Mouse (Mus musculus): ENCODE results near the gene Rin2. TPM values are rescaled to one million over a fixed set of nuclear protein-coding genes. Genes with fewer than 3 reads are reported as not detected.

The Rin2 gene
- polyA plus RNA-seq, 1 experiment: 6.3 TPM

DNA sequence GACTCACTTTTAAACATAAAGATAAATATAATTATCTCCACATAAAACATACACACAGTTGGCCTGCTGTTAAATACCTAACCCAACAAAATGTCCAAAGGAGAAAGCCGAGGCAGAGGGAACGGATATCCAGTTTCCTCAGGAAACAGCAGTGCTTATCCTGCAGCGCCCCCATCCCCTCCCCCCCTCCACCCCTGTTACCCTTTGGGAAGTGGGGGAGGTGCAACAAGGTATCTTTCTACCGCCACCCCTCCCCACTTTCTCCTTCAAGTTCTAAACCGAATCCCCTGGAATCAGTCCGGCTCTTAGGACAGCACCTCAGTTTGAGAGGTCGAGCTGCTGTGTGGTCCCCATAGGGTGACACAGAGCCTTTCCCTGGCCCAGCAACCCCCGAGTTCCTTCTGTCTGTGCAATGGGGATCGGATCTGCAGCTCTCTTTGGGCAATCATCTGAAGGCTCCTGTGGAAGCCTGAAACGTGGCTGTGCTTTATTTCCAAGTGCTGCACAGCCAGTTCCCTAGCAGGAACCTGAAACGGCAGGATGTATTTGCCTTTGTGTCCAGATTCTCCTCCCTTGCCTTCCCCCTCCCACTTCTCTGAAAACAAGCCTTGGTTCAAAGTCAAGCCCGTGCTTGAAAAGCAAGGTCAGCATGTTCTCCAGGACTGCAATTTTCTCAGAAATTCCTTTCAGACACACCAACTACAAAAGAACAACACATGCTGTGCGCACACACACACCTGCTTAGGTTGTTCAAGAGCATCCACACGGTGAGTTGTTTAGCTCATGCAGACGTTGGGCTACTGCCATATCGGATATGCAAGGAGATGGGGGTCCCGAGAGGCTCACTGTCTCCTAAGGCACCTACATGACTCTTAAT, 209.3 kb downstream of the Rin2 start:
- Histone ChIP-seq H3K27ac (ENCODE audit: insufficient read depth, low read depth, low read length) (peak overlapping the region; percentile 75), H3K4me3 (ENCODE audit: low read depth, low read length) (no peak overlapping the region), H3K36me3 (ENCODE audit: control insufficient read depth, insufficient read depth, low read length) (peaks cover 63% of the 10 kb centered on the region), H3K27me3 (ENCODE audit: control insufficient read depth, insufficient read depth, low read length) (no peaks in the 10 kb centered on the region), H3K4me1 (ENCODE audit: control insufficient read depth, insufficient read depth, insufficient read length, low read length) (peaks cover 2% of the 10 kb centered on the region)
- TF ChIP-seq POLR2A (IDR thresholded peaks at IDR 0.05; ENCODE audit: low read depth, low read length) (no peak), CTCF (IDR thresholded peaks at IDR 0.05; ENCODE audit: extremely low read depth, insufficient read length, insufficient replicate concordance, low read depth, low read length) (no peak)
- 63% methylated on average over 17 of the region's 17 CpGs for WGBS

DNA sequence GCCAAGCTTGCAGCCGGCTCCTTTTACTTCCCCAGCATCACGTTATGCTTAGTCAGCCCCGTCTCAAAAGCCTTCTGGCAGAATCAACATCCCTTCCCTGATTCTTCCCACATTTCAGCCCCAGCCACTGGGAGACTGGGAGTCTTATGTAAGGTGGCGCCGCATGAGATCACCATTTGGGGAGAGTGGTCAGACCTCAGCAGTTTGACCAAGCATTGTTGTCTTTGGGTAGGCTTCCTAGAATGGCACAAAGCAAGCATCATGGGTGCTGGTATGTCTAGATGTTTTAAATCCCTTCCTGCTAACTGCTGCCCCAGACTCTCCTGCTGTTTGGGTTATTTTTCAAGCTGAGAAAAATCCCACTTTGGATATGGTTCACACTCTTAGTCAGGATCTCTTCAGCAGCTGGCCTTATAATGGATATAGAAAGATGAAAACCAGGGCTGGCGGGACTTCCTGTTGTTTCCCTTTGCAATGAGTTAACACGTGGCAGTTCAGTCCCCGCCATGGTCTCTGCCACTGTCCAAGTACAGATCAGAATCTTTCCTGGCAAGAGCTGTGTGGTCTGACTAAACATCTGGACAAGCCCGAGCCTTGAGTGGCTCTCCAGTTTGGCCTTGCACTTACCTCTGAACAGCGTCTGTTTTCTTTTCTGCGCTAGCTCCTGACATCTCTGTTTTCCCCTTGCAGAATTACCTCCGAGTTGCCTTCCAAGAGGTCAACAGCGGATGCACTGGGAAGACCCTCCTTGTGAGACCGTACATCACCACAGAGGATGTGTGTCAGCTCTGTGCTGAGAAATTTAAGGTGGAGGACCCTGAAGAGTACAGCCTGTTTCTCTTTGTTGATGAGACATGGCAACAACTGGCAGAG, 210.1 kb downstream of the Rin2 start:
- Histone ChIP-seq H3K27me3 (ENCODE audit: control insufficient read depth, insufficient read depth, low read length) (no peaks in the 10 kb centered on the region), H3K27ac (ENCODE audit: insufficient read depth, low read depth, low read length) (peak overlapping the region; percentile 79), H3K4me1 (ENCODE audit: control insufficient read depth, insufficient read depth, insufficient read length, low read length) (peaks cover 2% of the 10 kb centered on the region), H3K4me3 (ENCODE audit: low read depth, low read length) (no peak overlapping the region), H3K36me3 (ENCODE audit: control insufficient read depth, insufficient read depth, low read length) (peaks cover 59% of the 10 kb centered on the region)
- 81% methylated on average over 14 of the region's 14 CpGs for WGBS
- no peak for TF ChIP-seq CTCF (IDR thresholded peaks at IDR 0.05; ENCODE audit: extremely low read depth, insufficient read length, insufficient replicate concordance, low read depth, low read length)
- no peak for TF ChIP-seq POLR2A (IDR thresholded peaks at IDR 0.05; ENCODE audit: low read depth, low read length)

DNA sequence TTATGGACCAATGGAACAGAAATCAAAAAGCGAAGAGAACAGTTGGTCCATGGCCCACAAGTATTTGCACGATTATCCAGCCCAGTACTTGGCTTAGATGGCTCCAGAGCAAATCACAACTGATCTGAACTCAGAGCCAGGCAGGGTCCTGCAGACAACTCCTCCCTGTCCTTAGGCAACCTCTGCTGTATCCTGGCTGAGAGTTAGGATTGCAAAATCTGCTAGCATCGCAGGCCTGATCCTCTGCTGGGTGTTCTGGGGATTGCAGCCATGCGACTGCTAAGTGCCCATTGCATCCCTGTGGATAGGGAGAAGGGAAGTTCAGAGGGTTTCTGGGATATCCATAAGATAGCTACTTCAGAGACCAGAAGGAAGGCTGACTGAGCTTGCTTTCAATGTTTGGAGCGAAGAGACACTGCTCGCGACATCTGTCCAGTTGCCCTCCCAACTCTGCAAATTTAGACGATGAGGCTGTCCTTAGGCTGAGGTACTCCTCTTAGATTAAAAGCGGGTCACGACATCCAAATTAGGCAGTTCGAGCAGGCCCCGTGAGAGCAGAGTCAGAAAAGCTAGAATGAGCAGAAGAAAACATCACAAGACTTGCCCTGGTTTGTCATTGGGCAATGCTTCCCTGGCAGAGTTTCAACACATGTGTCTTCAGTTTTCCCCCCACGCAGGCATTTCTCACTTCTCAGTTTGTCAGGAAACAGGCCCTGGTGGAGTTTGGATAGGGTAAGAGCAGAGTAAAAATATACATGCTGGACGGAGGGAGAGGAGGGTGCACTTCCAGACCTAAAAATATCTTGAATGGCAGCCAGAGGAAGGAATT, 213.1 kb downstream of the Rin2 start:
- H3K36me3 ChIP-seq (ENCODE audit: control insufficient read depth, insufficient read depth, low read length): peaks cover 42% of the 10 kb centered on the region
- H3K4me1 ChIP-seq (ENCODE audit: control insufficient read depth, insufficient read depth, insufficient read length, low read length): no peaks in the 10 kb centered on the region; the same call in none of the 2 replicates
- no peaks in the 10 kb centered on the region for H3K27me3 ChIP-seq (ENCODE audit: control insufficient read depth, insufficient read depth, low read length)
- H3K27ac ChIP-seq (ENCODE audit: insufficient read depth, low read depth, low read length): peak overlapping the region; percentile 79
- TF ChIP-seq CTCF (IDR thresholded peaks at IDR 0.05; ENCODE audit: extremely low read depth, insufficient read length, insufficient replicate concordance, low read depth, low read length) (peak; percentile 28; the same call in 1 of the 2 replicates), POLR2A (IDR thresholded peaks at IDR 0.05; ENCODE audit: low read depth, low read length) (no peak)
- no peak overlapping the region for H3K4me3 ChIP-seq (ENCODE audit: low read depth, low read length)
- WGBS: 70% methylated on average over 14 of the region's 14 CpGs

DNA sequence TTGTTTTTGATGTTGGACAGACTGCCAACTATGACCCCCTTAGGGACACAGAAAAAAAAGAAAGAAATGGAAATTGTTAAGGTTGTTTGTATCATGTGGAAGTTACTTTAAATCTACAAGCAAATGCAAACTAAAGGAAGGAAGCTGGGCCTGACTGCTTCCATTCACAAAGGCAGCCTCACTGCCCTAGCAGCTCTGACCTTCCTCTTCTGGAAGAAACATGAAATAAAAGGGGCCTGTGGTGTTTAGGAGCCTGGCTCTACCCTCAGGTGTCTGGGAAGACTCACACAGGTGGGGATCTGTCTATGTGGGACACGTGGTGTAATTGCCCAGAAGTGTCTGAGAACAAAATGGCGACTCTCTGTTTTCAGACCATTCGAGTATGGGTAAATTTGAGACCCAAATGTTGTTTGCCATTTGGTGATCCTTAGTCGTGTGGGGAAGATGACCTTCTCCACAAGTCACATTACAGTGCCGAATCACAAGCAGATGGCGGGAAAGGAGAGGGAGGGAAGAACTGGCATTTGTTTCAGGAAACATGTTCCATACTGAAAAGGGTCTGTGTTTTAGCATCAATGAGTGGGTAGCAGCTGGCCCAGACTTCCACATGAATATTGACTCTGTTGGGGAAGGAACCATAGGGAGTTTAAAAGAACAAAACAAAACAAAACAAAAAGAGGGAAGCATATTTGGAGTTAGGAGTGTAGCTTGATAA, 213.9 kb downstream of the Rin2 start:
- Histone ChIP-seq H3K27ac (ENCODE audit: insufficient read depth, low read depth, low read length) (peak overlapping the region; percentile 74), H3K27me3 (ENCODE audit: control insufficient read depth, insufficient read depth, low read length) (no peaks in the 10 kb centered on the region), H3K4me1 (ENCODE audit: control insufficient read depth, insufficient read depth, insufficient read length, low read length) (no peaks in the 10 kb centered on the region; the same call in 1 of the 2 replicates), H3K36me3 (ENCODE audit: control insufficient read depth, insufficient read depth, low read length) (peaks cover 35% of the 10 kb centered on the region), H3K4me3 (ENCODE audit: low read depth, low read length) (no peak overlapping the region)
- 69% methylated on average over 6 of the region's 6 CpGs for WGBS
- TF ChIP-seq POLR2A (IDR thresholded peaks at IDR 0.05; ENCODE audit: low read depth, low read length) (no peak), CTCF (IDR thresholded peaks at IDR 0.05; ENCODE audit: extremely low read depth, insufficient read length, insufficient replicate concordance, low read depth, low read length) (no peak)

DNA sequence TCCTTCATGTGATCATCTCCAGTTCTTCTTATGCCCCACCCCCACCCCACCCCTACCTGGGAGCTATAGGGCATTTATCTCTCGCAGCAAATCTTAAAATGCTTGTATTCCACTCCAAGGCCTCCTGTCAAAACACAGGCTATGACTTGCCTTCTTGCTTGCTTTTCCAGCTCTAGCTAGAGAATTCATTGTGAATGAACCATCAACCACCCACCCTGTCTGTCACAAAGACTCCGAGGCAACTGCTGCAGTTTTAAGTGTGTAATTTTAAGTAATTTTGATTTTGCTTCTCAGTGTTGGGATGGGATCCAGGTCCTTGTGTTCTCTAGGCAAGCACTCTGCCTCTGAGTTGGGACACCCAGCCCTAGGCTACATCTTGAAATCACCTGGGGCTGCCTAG, 215.6 kb downstream of the Rin2 start:
- 76% methylated on average over 2 of the region's 2 CpGs for WGBS
- H3K27ac ChIP-seq (ENCODE audit: insufficient read depth, low read depth, low read length): no peak overlapping the region

DNA sequence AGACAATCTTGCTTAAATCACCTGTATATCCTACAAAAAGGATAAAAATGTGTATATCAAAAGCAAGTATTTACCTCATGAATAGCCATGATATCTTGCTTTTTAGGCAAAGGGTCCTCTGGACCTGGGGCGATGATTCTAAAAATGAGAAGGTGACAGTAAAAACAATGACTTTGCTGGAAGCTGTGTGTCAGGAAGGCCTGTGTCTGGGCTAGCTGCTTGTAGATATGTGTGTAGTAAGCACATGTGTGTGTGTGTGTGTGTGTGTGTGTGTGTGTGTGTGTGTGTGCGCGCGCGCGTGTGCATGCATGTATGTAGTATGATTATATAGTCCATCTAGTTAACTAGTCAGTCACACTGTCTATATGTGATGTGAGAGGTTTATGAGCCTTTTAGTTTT, 218.7 kb downstream of the Rin2 start:
- no peaks in the 10 kb centered on the region for H3K4me1 ChIP-seq (ENCODE audit: control insufficient read depth, insufficient read depth, insufficient read length, low read length)

More for the DNA sequence above, 215.6 kb downstream of the Rin2 start:
- H3K4me3 ChIP-seq (ENCODE audit: low read depth, low read length): no peak overlapping the region
- H3K36me3 ChIP-seq (ENCODE audit: control insufficient read depth, insufficient read depth, low read length): peaks cover 19% of the 10 kb centered on the region
- TF ChIP-seq CTCF (IDR thresholded peaks at IDR 0.05; ENCODE audit: extremely low read depth, insufficient read length, insufficient replicate concordance, low read depth, low read length) (no peak), POLR2A (IDR thresholded peaks at IDR 0.05; ENCODE audit: low read depth, low read length) (no peak)
- H3K4me1 ChIP-seq (ENCODE audit: control insufficient read depth, insufficient read depth, insufficient read length, low read length): no peaks in the 10 kb centered on the region; the same call in 1 of the 2 replicates
- H3K27me3 ChIP-seq (ENCODE audit: control insufficient read depth, insufficient read depth, low read length): no peaks in the 10 kb centered on the region

More for the DNA sequence above, 218.7 kb downstream of the Rin2 start:
- TF ChIP-seq POLR2A (IDR thresholded peaks at IDR 0.05; ENCODE audit: low read depth, low read length) (no peak), CTCF (IDR thresholded peaks at IDR 0.05; ENCODE audit: extremely low read depth, insufficient read length, insufficient replicate concordance, low read depth, low read length) (no peak)
- Histone ChIP-seq H3K36me3 (ENCODE audit: control insufficient read depth, insufficient read depth, low read length) (no peaks in the 10 kb centered on the region), H3K4me3 (ENCODE audit: low read depth, low read length) (no peak overlapping the region), H3K27ac (ENCODE audit: insufficient read depth, low read depth, low read length) (no peak overlapping the region), H3K27me3 (ENCODE audit: control insufficient read depth, insufficient read depth, low read length) (no peaks in the 10 kb centered on the region)
- WGBS: 96% methylated on average over 6 of the region's 6 CpGs

Measured in small intestine, adult 2 months (tissue).